Mouse (Mus musculus): ENCODE measurements around the gene Ascl4. TPM values are rescaled to one million over a fixed set of nuclear protein-coding genes. Genes with fewer than 3 reads are reported as not detected.

Gene Ascl4
- polyA plus RNA-seq, 2 experiments, result 0.24 to 0.44 TPM

GRCm38 (mm10) chr10:85969894-85970620 lies 42.6 kb downstream of the Ascl4 start:
- DNase-seq (ENCODE audit: low spot score), result no peak
- Histone ChIP-seq H3K9me3 (ENCODE audit: control insufficient read depth, low read length) (0 out of 2 replicates have a peak, but pooled peaks cover 4% of the 10 kb centered on the region), H3K4me3 (replicated peaks; ENCODE audit: low read length) (no peak overlapping the region), H3K36me3 (ENCODE audit: control insufficient read depth, insufficient read depth, low read length) (no peaks in the 10 kb centered on the region), H3K9ac (ENCODE audit: low read depth, low read length, severe bottlenecking) (no peak overlapping the region), H3K27me3 (ENCODE audit: control insufficient read depth, insufficient read depth, low read length) (no peaks in the 10 kb centered on the region), H3K27ac (replicated peaks; ENCODE audit: low read depth, low read length) (no peak overlapping the region), H3K4me2 (replicated peaks; ENCODE audit: low read depth, low read length, severe bottlenecking) (no peak overlapping the region), H3K4me1 (ENCODE audit: control insufficient read depth, insufficient read depth, low read length) (no peaks in the 10 kb centered on the region)
- 36% methylated on average over 8 of the region's 8 CpGs for WGBS
- TF ChIP-seq POLR2A (IDR thresholded peaks at IDR 0.05; ENCODE audit: borderline replicate concordance, extremely low read depth, insufficient read depth, insufficient read length), result no peak
- ATAC-seq (ENCODE audit: low FRiP score, low read depth), result no peak

DNA sequence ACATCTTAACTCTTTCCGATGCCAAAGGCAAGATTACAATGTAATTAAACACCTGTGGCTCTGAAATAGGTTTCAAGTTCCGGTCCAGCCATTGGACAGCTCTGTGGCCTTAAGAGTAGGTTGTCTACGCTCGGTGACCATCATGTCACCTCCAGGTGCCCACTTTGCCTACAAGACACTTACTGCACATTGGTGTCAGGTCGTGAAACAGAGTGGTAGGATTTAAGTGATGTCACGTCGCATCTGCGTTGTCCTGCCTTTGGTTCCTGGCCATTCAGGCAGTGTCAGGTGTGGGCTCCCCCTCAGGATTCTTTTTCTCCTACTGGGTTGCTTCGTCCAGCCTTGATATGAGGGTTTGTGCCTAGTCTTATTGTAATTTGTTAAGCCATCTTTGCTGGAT lies 44.3 kb downstream of the Ascl4 start:
- WGBS, result 83% methylated on average over 9 of the region's 9 CpGs
- H3K4me3 ChIP-seq (replicated peaks; ENCODE audit: low read length), result no peak overlapping the region
- TF ChIP-seq POLR2A (IDR thresholded peaks at IDR 0.05; ENCODE audit: borderline replicate concordance, extremely low read depth, insufficient read depth, insufficient read length), result no peak
- H3K4me2 ChIP-seq (replicated peaks; ENCODE audit: low read depth, low read length, severe bottlenecking), result no peak overlapping the region
- H3K36me3 ChIP-seq (ENCODE audit: control insufficient read depth, insufficient read depth, low read length), result no peaks in the 10 kb centered on the region
- DNase-seq (ENCODE audit: low spot score) (no peak), ATAC-seq (ENCODE audit: low FRiP score, low read depth) (no peak)
- H3K4me1 ChIP-seq (ENCODE audit: control insufficient read depth, insufficient read depth, low read length), result no peaks in the 10 kb centered on the region
- H3K27me3 ChIP-seq (ENCODE audit: control insufficient read depth, insufficient read depth, low read length), result no peaks in the 10 kb centered on the region
- H3K9me3 ChIP-seq (ENCODE audit: control insufficient read depth, low read length), result 0 out of 2 replicates have a peak, but pooled peaks cover 4% of the 10 kb centered on the region
- H3K9ac ChIP-seq (ENCODE audit: low read depth, low read length, severe bottlenecking), result no peak overlapping the region
- no peak overlapping the region for H3K27ac ChIP-seq (replicated peaks; ENCODE audit: low read depth, low read length)

DNA sequence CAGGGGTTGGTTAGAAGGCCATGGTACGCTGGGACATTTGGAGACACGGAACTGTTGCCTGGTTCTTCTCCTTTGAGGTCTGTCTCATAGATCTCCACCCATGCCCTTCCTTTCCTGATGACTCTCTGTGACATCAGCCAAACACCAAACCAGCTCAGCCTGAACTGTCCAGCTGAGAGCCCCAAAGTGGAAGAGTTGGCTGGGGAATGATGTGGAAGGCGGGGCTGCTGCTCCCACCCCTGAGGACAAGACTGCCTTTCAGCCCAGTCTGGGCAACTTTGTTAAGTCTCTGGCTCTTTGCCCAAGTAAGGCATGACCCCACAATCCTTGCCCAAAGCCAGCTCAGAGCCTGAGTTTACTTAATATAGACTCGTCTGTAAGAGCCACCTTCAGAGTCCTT lies 45.4 kb downstream of the Ascl4 start:
- TF ChIP-seq POLR2A (IDR thresholded peaks at IDR 0.05; ENCODE audit: borderline replicate concordance, extremely low read depth, insufficient read depth, insufficient read length), result no peak
- ATAC-seq (ENCODE audit: low FRiP score, low read depth) (no peak), DNase-seq (ENCODE audit: low spot score) (peak; percentile 46)
- 0 out of 2 replicates have a peak, but pooled peaks cover 4% of the 10 kb centered on the region for H3K9me3 ChIP-seq (ENCODE audit: control insufficient read depth, low read length)
- 0 out of 2 replicates have a peak overlapping the region, but pooled peaks have one; percentile 26 for H3K27ac ChIP-seq (replicated peaks; ENCODE audit: low read depth, low read length)
- WGBS, result 76% methylated on average over 4 of the region's 4 CpGs
- no peaks in the 10 kb centered on the region for H3K36me3 ChIP-seq (ENCODE audit: control insufficient read depth, insufficient read depth, low read length)
- no peak overlapping the region for H3K9ac ChIP-seq (ENCODE audit: low read depth, low read length, severe bottlenecking)
- no peak overlapping the region for H3K4me2 ChIP-seq (replicated peaks; ENCODE audit: low read depth, low read length, severe bottlenecking)
- H3K4me1 ChIP-seq (ENCODE audit: control insufficient read depth, insufficient read depth, low read length), result no peaks in the 10 kb centered on the region
- H3K4me3 ChIP-seq (replicated peaks; ENCODE audit: low read length), result no peak overlapping the region
- H3K27me3 ChIP-seq (ENCODE audit: control insufficient read depth, insufficient read depth, low read length), result no peaks in the 10 kb centered on the region

DNA sequence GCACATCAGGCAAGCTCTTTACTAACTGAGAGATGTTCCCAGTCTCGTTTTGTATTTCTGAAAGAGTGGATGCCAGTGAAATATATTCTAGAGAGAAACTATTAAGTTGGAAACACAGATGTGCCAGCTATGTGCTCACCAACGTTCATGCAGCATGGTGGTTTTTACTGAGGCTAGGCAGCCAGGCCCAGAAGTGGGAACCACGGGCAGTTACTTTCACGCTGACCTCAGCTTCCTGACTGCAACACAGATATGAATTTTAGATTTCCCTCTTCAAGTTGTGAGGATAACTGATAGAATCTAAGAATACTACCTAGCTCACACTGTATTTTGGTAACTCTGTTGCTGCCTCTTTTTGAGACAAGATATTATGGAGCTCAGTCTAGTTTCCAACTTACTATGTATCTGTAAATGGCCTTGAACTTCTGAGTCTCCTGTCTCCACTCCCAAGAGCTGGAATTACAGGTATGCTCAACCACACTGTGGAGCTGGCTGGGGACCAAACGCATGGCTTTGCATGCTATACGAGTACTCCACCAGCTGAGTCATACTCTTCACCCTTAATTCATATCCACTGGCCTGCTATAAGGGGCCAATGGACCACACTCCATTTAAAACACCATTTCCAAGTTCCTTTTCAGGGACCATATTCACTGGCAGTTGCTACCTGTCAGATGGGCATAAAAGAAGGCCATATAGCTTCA lies 62.1 kb downstream of the Ascl4 start:
- Histone ChIP-seq H3K27me3 (ENCODE audit: control insufficient read depth, insufficient read depth, low read length) (no peaks in the 10 kb centered on the region), H3K36me3 (ENCODE audit: control insufficient read depth, insufficient read depth, low read length) (no peaks in the 10 kb centered on the region), H3K4me3 (replicated peaks; ENCODE audit: low read length) (no peak overlapping the region), H3K9ac (ENCODE audit: low read depth, low read length, severe bottlenecking) (no peak overlapping the region), H3K9me3 (ENCODE audit: control insufficient read depth, low read length) (no peaks in the 10 kb centered on the region), H3K4me1 (ENCODE audit: control insufficient read depth, insufficient read depth, low read length) (no peaks in the 10 kb centered on the region), H3K4me2 (replicated peaks; ENCODE audit: low read depth, low read length, severe bottlenecking) (no peak overlapping the region), H3K27ac (replicated peaks; ENCODE audit: low read depth, low read length) (no peak overlapping the region)
- 68% methylated on average over 6 of the region's 6 CpGs for WGBS
- no peak for TF ChIP-seq POLR2A (IDR thresholded peaks at IDR 0.05; ENCODE audit: borderline replicate concordance, extremely low read depth, insufficient read depth, insufficient read length)
- no peak for DNase-seq (ENCODE audit: low spot score)
- ATAC-seq (ENCODE audit: low FRiP score, low read depth), result no peak

DNA sequence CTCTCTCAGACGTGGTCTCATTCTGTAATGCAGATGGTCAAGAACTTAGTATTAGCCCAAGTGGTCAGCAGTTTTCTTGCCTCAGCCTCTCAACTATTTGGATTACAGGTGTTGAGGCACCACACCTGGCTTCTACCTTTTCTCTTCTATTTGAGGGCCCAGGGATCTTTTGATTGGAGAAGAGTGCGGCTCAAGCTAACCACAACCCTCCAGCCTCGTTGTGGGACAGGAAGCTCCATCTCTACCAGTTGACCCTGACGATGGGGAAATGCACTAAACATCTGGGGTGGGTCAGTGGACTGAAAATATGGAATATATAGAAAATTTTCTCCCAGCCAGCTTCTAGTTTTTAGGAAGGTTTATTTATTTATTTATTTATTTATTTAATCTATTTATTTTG lies 64.9 kb downstream of the Ascl4 start:
- no peak for DNase-seq (ENCODE audit: low spot score)
- H3K27ac ChIP-seq (replicated peaks; ENCODE audit: low read depth, low read length), result no peak overlapping the region
- H3K4me2 ChIP-seq (replicated peaks; ENCODE audit: low read depth, low read length, severe bottlenecking), result no peak overlapping the region
- 87% methylated on average over 4 of the region's 4 CpGs for WGBS
- no peak for ATAC-seq (ENCODE audit: low FRiP score, low read depth)
- H3K27me3 ChIP-seq (ENCODE audit: control insufficient read depth, insufficient read depth, low read length), result no peaks in the 10 kb centered on the region
- no peak overlapping the region for H3K4me3 ChIP-seq (replicated peaks; ENCODE audit: low read length)
- H3K4me1 ChIP-seq (ENCODE audit: control insufficient read depth, insufficient read depth, low read length), result no peaks in the 10 kb centered on the region
- H3K9ac ChIP-seq (ENCODE audit: low read depth, low read length, severe bottlenecking), result no peak overlapping the region
- TF ChIP-seq POLR2A (IDR thresholded peaks at IDR 0.05; ENCODE audit: borderline replicate concordance, extremely low read depth, insufficient read depth, insufficient read length), result no peak
- H3K36me3 ChIP-seq (ENCODE audit: control insufficient read depth, insufficient read depth, low read length), result no peaks in the 10 kb centered on the region
- no peaks in the 10 kb centered on the region for H3K9me3 ChIP-seq (ENCODE audit: control insufficient read depth, low read length)

All from limb, embryonic 14.5 days (tissue).